Mouse (Mus musculus) yolk sac, embryonic 10.5 days (tissue): Measurements from ENCODE around the gene Xkr7.
A peak's percentile ranks its signal among the peaks of the same experiment; 100 is the strongest.

ENCODE experiments used
- DNase-seq: peaks from one replicate; pipeline ENCODE4 v3.0.0-alpha.2; 2017; ENCODE audit warnings: low spot score

Gene Xkr7

DNA sequence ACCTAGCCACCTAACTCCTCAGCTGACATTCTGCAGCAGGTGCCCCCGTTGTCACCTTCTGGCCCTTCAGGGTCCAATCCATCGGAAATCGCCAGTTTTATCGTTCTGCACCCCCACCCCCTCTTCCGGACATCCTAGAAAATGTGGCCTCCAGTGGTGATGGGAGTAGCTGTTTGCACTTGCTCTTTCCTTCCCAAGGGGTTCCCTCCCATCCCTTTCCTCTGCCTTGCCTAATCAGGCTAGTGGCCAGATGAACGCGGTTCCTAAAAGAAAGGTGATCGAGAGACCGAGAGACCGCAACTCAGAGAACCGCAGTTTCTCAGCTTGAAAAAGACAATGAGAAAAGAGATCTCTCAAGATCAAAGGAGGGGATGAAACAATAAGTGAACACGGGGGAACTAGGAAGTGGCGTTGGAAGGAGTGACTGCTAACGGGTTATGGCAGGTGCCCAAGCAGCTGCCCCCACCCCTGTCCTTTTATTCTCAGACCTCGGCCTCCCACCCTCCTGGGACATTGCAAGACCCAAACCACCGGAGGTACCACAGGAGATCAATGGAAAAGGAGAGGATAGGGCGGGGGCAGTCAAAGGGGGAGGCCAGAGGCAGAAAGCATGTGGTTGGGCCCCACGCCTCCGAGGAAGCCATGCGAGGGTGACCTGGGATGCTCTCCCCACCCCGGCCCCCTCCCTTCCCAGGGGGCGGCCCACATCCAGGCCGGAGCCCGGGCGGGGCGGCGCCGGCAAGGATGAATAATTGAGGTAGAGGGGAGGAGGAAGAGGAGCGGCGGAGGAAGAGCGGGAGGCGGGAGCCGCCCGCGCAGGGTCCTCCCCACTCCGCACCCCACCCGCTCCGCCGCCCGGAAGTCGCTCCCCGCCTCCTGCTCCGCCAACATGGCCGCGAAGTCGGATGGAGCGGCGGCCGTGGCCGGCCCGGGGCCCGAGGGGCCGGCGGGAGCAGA lies at the start of gene Xkr7:
Xkr7 (plus strand) TSS at position 727 of the 957 bp plus-strand sequence.
- no peak for DNase-seq

DNA sequence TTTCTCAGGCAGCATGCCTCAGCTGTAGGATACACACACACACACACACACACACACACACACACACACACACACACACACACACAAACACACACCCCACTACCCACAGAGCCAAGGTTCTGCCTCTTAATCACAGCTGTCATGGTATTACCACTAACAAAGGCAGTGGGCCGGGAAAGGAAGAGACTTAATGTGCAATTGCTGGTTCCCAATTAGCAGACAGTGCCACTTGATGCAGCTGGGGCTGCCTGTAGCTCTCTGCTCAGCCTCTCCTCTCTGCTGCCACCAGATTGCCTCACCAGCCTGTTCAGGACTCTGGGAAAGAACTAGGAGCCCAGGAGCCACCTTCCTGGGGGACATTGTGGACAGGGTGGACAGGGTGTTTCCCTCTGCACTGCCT lies 46.1 kb upstream of the Xkr7 start:
- DNase-seq, result no peak

DNA sequence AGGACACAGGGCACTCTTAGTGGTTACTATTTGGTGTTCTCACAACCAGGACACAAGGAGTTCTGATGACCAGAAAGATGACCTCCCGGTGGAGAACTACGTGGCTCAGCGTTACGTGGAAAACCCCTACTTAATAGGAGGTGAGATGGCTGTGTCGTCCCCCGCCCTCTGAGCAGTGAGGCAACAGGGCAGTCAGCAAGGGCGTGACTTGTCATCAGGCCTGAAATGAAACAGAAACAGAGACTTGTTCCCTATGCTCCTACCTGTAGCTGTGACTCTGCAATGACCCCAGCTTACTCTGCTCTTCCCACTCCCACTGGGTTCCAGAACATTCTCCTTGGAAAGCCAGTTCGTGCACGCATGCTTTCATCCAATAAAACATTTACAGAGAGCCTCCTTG lies 40.1 kb upstream of the Xkr7 start:
- DNase-seq, result no peak

DNA sequence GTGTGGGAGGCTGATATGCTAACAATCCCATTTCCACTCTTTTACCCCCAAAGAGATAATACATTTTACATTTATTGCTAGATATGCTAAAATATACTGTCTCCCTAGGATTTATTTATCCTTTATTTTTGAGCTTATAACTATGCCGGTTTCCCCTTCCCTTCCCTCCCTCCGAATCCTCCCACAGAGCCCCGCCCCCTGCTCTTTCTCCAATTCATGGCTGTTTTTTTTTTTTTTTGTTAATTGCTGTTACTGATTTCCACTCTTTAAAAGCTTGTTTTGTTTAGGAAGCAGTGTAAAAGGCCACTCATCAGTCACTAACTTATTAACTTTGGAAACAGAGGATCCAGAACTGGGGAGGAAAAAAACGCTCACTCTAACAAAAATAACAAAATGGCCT lies 34.6 kb upstream of the Xkr7 start:
- DNase-seq, result no peak

DNA sequence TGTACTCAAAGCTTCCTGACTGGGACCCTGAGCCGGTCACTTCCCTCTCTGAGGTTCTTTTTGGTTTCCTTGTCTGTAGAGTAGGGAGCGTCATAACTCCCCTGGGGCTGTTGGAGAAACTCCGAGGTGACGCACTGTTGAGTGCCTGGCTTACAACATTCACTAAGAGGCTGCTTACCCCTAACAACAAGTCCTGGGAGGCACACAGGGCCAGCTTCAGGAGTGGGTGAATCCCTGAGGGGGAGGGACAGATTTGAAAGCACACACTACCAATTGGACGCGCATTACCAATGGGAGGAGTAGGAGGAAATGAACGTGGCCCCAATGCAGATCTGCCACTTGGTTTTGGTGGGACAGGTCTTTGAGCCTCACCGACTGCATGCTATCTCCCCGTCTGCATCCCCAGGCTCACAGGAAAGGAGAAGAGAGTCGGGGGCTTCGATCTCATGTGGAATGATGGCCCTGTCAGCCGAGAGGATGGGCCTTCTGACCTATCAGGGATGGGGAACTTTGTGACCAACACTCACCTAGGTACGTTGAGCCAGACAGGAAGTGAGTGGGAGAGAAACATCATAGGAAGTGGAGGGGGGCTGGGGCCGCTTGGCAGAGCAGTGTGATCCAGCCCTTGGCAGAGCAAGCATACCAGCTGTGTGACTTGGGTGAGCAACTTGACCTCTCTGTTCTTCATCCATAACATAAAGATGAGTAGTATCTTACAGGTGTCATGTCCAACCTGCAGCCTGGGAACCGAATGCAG lies 29.0 kb upstream of the Xkr7 start:
- no peak for DNase-seq

DNA sequence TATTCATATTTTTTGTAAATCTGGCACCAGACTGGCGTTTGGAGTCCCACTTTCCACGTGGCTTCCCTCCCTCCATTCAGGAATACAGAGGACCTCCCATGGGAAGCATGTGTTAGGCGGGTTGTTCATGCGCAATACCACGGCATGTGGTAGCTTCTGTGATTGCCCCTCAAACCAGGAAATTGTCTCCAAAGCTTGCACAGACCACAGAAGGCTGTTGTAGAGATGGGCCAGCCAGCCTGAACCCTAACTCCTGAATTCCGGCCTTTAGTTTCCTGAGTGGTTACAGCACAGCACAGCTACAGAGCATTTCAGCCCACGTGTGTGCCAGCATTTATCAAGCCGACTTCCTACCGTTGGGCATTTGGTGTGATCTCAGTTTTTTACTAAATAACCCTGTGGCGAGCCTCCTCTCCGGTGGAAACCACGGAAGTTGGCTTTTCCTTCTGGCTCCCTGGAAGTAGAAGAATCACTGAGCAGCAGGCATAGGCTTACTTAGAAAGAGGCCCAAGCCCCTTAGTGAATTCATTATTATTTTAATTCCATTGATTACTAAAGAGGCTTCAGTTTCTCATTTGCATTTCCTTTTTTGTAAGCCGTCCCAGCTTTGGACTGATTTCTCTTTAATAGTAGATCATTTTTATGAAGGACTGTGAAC lies 27.8 kb upstream of the Xkr7 start:
- no peak for DNase-seq

DNA sequence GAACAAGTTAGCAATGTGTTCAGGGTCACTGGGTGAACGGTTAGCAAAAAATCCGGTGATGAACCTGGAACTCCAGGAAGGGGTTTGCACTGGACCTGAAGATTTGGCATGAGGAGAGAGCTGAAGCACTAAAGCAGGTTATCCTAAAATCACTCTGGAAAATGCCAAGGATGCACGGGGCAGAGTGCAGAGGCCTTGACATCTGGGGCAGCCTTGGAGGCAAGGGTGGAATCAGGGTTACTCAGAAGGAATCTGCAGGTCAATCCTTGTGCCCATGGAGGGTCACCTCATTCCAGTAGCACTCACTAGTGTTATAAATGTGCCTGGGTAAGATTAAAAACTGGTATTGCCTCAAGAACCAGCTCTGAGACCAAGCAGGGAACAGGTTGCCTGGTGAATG lies 25.7 kb upstream of the Xkr7 start:
- DNase-seq, result no peak

DNA sequence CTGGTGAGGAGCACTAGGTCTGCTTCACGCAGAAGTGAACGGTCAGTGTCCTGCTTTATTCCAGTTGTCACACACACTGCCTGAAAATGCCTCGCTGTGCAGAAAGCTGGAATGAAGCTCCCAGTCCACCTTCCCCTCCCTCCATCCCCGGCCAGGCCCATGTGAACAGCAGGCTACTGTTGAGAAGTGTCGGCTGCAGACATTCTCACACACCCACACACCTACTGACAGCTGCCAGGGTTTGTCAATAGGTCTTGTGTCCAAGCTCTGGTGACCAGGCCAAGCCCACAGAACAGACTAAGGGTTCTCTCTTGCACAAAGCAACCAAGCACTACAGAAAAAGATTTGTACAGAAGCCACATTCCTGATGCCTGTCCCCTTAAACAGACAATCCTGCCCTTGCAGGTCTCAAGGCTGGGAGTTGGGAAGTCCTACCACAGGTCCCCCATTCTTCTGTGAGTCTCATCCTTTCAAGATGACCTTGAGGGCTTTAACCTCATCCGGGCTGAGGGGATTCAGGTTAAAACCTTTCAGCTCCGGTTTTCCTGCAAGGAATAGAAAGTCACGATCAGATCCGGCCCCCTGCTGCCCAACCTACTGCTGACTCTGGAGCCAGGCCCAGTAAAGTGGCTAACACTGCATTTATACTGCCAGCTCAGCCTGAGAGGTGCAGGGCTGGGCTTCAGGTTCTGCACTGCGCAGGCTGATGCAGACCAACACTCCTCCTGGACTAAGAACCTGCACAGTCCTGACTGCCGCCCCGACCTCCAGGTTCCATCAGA lies 22.3 kb upstream of the Xkr7 start:
- no peak for DNase-seq

DNA sequence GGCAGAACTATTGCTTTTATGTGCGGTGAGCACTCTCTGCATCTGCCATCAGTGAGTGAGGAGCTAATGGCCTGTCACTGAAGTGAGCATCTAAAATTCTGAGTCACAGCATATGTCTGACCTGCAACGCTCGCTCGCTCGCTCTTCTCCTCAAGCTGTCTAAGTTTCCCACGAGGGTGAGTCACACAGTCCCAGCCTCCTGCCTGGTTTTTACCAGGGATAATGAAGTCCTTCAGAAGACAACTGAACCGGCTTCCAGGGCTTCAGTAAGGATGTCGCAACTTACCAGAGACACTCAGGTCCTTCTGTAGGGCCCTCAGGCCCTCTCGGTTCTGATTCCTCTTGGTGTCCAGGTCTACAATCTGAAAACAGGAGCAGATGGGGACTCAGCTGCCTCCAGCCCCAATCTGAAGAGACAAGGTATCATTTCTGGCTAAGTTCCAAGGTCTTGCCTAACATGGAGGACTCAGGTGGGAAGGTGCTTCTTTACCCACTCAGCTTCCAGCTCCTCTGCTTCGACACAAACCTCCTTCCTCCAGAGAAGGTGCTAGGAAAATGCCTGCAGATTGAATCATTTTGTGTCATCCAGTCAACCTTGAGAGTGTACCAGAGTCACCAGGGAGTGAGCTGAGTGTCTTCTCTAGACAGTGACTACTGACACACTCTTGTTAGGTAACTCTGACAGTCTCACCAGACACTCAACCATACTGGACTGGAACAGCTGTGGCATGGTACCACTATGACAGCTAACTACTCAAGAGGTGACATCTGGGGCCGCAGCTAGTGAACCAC lies 17.7 kb upstream of the Xkr7 start:
- no peak for DNase-seq

DNA sequence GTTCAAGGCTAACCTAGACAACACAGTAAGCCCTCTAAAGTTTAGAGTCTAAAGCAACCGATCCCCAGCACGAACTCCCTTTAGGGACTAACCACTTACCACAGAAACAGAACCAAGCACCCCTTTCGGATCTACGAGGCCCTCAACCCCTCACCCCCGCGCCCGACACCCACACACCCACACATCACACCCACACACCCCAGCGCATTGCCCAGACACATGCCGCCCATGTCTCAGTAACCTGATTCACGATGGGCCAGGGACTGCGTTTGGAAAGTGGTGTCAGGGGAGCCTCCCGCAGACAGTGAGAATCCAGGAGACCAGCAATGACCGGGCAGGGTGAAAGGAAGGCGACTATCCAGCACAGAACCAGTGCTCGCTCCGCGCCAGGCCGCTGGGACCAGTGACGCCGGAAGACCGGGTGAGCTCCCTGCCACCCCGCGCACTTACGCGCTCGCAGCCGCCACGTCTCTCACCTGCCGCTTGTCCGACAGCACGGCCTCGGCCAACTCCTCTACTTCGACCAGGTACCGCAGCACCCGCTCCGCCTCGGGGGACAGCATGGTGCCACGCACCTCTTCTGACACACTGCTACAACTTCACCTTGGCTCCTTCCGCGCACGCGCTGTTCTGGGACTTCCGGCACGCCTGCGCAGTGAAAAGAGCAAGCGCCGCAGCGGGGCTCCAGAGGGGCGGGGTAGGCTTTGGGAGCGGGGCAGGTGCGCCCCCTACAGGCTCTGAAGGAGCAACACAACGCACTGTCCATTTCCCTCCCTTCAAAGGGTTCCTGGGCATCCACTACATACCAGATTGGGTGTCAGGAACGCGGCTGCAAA lies 16.7 kb upstream of the Xkr7 start, which contains the start of gene Pdrg1:
Pdrg1 (minus strand) TSS at position 670 of the 836 bp plus-strand sequence.
- DNase-seq, result peak; percentile 90

DNA sequence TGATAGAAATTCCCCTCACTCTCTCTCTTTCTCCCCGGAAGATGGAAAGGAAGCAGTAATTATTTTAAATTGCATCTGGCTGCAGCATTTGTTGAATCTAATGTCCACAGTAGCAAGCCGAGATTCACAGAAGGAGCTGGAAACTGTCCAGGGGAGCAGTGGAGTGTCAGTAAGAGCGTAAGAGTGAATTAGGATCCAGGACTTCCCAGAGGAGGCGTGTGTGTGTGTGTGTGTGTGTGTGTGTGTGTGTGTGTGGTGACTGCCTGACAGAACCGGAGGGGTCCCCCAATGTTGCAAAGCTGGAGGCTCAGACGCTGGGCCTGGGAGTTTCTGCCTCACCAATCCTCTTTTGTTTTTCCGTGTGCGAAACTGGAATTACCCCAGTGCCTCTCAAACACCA lies 15.8 kb upstream of the Xkr7 start:
- no peak for DNase-seq

DNA sequence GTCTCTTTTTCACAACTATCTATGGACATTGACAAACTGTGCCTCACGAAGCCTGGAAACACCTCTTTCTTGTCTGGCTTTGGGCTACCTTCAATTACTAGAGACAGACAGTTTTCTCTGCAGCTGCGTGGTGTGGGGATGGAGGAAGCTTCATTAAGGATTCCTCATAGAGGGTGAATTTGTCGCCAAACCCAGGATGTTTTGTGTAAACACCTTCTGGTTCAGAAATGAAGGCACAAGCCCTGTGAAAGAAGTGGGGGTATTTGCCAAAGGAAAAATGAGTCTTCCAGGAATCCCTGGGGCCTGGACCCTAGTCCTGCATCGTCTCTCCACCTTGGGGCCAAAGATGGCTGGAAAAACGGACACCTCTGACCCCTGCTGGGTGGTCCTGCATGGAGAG lies 14.9 kb upstream of the Xkr7 start:
- no peak for DNase-seq

DNA sequence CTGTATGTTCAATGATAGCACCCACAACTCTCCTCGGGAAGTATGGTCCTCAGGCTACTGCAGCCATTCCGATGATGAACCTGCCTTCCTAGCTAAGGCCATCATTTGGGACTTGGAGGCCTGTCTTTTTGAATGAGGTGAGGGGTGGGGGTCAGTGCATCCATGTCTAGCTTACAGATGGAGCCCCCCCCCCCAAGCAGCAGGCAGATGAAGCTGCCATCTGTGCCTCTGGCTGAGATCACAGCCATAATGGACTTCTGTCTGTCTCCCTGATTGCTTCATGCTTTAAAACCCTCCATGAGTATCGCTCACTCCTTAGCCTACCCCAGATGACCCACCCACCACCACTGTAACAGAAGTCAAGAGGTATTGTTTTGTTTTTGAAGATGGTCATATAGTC lies 12.3 kb upstream of the Xkr7 start:
- no peak for DNase-seq

DNA sequence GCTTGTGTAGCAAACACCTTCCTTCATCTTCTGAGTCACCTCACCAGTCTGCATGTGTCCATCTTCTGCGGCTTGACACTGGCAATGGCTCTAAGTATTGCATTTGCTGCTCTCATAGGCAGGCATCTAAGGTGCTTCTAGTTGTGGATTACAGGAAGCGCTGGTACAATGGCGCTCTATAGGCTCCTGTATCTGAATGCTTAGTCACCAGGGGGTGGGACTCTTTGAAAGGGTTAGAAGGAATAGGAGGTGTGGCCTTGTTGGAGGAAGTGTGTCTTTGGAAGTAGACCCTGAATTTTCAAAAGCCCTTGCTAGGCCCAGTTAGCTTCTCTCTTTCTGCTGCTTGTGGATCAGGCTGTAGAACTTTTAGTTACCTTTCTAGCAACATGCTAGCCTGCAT lies 10.5 kb upstream of the Xkr7 start:
- DNase-seq, result no peak

DNA sequence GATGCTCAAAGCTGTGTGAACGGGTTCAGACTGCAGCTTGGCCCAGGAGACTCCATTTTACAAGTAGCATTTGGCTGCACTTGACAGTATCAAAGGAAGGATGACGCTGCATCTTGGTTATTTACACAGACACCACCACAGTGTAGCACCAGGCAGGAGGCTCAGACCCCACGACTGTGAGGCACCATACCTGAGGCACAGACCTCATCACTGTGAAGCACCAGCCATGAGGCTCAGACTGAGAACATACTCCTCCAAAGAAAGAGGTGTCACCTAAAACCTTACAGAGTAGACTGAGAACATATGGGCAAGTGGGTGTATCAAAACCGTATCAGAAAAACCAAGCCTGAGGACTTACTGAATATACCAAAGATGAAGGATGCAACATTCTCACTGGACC lies 8.8 kb upstream of the Xkr7 start:
- DNase-seq, result no peak

DNA sequence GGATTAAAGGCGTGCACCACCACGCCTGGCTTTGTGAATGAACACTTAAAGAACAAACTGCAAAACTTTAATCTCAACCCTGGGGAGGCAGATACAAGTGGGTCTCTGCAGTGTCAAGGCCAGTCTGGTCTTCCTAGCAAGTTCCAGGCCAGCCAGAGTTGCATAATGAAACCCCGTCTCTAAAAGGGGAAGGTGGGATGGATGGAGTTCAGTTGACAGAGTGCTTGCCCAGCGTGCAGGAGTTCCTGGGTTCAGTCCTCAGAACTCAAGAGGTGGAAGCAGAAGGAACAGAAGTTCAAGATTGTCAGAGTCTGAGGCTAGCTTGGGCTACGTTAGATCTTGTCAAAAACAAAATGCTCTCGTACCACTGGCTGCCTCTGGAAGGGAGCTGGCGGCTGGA lies 5.6 kb upstream of the Xkr7 start:
- DNase-seq, result no peak

DNA sequence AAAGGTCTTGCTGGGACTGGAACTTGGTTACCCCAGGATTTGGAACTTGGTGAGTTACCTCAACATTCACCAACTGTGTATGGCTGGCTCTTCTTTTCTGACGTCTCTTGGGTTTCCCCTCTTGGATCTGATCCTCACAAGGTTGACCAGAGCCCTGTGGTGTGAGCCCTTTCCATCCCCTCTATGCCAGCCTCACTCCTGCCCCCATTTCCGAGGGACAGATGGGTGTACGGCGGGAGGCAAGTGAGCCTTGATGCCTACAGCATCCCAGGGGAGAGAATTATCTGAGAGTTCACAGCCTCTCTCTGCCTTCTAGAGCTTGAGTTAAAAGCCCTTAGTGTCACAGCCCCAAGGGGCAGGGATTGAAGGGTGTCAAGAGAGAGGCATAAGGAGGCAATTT lies 4.2 kb upstream of the Xkr7 start:
- DNase-seq, result no peak

DNA sequence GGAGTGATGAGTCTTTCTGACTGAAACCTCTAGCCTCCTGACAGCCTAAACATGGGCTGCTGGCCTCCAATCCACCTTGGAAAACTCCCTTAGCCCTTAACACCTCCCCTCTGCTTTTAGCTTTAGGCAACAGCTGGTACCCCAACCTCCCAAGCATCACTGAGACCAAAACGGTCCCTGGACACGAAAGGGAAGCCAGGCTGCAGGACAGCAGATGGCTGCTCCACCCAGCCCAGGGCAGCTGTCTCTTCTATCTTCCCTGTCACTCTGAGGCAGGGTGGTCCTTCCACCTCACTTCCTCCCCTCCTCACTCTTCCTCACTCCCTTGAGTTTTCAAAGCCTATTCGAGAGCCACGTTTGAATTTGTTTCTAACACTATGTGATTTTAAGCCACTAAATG lies 1.2 kb upstream of the Xkr7 start:
- no peak for DNase-seq

DNA sequence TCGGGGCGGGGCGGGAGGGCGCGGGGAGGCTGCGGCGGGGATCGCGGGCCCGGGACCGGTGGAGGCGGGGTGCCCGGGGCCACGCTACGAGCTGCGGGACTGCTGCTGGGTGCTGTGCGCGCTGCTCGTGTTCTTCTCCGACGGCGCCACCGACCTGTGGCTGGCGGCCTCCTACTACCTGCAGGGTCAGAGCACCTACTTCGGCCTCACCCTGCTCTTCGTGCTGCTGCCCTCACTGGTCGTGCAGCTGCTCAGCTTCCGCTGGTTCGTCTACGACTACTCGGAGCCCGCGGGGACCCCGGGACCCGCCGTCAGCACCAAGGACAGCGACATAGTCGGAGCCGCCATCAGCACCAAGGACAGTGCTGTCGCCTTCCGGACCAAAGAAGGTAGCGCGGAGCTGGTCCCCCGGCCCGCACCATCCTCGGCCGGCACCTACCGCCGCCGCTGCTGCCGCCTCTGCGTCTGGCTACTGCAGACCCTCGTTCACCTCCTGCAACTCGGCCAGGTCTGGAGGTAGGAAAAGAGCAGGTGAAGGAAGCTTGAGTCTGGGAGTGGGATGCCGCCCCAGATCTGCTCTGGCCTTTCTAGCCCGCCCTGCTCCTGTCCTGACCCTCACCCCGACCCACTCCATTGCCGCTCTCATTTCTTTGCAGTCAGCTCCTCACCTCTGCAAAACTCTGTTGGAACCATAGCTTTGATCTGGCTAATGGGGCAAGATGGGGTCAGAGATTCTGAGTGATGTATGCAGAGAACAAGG lies 611 bp downstream of the Xkr7 start:
- peak; percentile 76 for DNase-seq
